Mouse (Mus musculus) R1 (cell line): ENCODE results near the gene 1700008O03Rik.

Source experiments
- DNase-seq: peaks from one replicate; pipeline ENCODE4 v3.0.0-alpha.2; 2018; ENCODE audit warnings: low read depth, low spot score

1700008O03Rik gene

DNA sequence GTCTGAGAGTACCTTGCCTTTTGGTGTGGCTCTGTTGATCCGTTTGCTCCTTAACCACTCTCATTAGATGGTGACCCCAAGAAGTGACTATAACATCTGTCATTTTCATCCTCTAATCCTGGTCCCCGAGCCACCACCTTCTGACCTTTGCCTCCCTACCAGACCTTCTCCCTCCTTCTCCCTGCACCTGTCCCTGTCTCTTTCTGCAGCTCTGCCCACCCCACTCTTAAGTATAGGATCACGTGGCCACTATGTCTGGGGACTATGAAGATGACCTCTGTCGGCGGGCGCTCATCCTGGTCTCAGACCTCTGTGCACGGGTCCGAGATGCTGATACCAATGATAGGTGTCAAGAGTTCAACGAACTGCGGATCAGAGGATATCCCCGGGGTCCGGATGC lies at the start of gene 1700008O03Rik:
TSS of gene 1700008O03Rik (minus strand) at position 101 of the 400 bp plus-strand sequence.
- no peak for DNase-seq

DNA sequence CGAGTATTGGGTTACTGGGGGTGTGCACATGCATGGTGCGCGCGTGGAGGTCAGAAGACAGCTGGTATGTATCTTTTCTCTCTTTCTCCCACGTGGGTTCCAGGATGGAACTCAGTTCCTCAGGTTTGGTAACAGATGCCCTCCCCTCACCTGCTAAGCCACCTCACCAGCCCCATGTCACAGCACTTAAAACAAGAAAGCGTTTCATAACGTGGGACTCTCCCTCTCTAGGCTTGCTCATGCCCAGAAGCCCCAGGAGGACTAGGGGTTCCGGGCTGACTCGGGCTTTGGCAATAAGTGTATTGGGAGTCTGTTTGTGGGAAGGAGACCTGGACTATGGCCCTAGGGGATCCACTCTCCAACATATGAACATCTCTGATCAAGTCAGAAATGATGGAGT lies 48.5 kb upstream of the 1700008O03Rik start:
- no peak for DNase-seq

DNA sequence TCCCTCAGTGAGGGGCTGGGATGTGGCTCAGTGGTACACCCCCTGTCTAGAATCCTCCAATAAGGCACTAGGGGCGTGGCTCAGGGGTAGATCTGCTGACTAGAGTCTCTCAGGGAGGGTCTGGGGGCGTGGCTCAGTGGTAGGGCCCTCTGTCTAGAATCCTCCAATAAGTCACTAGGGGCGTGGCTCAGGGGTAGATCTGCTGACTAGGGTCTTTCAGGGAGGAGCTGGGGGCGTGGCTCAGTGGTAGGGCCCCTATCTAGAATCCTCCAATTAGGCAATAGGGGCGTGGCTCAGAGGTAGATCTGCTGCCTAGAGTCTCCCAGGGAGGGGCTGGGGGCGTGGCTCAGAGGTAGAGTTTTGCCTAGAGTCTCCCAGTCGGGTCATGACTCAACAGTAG lies 47.8 kb upstream of the 1700008O03Rik start:
- peak; percentile 100 for DNase-seq

DNA sequence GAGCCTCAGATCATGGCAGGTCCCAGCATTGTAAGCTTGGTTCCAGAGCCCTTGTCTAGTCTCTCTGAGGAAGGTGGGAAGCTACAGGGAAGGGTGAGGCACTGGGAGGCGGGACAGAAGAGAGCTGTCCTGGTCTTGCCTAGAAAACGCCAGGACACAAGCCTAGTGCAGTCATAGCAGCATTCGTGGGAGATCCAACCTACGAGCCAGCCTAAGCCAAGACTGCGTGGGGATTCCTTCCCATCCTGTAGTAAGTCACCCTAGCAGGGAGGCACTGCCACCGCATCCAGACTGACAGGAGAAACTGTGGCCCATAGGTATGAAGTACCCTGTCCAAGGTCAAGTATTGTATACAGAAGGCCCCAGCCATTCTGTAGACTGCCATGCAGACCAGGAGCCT lies 46.9 kb upstream of the 1700008O03Rik start:
- DNase-seq: no peak

DNA sequence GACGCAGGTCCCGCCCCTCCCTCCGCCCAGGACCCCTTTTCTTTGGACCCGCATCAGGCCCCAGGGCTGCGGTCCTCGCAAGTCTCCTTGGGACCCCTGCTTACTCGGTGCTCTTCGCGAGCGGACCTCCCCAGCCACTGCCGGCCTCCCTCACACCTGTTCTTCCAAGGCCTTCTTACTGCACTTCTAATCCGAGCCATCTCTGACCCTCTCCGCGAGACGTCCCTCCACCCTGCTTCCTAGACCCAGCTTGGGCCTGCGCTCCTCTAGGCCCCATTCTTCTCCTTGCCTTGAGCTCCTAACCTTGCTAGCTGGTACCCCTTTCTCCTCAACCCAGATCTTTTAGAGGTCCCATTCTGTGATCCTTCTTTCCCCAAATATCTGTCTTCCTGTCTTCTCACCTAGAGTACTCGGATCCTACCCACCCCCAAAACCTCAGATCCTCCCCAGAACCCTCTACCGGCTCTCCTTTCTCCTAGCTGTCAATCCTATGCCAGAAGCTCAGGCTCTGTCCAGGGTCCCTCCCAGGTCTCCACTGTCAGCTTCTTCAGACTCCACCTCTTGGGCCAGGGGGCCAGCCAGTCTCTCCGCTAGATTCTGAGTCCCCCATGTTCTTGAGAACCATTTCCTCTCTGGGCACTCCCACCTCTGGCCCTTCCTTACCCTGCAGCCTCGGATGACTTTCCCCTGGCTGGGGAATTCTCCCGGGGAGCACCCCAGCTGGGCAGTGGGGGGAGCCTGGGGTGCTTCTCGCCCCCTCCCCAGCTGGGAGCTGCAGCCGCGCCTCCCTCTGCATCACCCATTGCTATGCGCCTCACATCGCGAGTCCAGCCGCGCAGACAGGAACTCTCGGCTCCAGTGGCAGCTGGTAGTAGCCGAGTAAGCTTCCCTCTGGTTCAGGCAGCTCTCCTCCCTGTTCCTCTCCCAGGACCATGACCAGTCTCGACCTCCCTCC lies 44.2 kb upstream of the 1700008O03Rik start:
- DNase-seq: peak; percentile 39

DNA sequence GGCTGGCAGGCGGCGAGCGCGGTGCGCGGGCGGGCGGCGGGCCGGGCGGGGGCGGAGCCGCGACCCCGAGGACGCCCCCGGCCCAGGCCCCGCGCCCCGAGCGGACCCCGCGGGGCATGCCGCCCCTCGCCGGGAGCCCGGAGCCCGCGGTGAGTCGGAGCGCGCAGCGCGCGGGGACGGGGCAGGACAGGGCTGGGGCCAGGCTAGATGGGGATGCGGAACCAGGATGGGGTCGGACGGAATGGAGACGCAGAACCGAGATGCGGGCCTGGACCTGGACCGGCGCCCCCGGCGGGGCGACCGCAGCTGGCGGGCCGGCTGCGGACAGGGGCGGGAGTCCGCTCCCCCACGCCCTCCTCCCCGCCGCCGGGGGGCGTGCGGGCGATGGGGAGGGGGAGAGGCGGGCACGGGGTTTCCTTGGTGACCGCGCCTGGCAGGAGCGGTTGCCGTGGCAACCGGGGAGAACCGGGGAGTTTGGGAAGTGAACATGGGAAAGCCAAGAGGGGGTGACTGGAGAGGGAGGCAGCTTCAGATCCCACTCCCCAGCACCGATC lies 43.4 kb upstream of the 1700008O03Rik start, which contains the start of gene Lrrc4b:
TSS of gene Lrrc4b (plus strand) at position 51 of the 554 bp plus-strand sequence.
- DNase-seq: peak; percentile 78

DNA sequence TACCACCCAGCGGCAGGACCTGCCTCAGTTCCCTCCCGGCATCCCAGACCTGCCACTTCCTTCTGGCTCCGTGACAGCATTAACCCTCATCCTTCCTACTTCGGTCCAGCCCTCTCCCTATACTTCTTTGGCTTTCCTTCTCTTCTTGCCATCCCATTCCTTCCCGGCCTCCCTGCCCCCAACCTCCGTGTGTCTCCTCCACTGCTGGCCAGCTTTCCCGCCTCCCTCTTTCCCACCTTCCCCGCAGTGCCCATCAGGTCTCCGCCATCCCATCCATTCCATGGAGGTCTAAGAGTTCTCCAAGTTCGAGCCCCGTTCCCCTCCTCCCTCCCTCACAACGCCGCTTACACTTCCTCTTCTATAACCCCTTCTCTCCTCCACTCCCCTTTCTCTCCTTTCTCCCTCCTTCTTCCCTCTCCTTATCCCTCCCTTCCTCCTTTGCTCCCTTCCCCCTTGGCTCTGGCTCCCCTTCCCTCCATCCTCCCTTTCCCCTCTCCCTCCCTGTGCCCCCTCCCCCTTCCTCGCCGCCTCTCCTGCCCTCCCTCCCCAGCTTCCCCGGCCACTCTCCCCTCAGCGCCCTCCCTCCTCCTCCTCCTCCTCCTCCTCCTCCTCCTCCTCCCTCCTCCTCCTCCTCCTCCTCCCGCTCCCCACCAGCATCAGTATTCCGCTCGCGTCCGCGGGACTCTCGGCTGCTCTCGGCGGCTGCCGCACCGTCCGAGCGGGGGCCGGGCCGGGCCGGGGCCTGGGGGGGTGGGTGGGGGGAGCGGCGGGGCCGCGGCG lies 42.7 kb upstream of the 1700008O03Rik start:
- peak; percentile 39 for DNase-seq

DNA sequence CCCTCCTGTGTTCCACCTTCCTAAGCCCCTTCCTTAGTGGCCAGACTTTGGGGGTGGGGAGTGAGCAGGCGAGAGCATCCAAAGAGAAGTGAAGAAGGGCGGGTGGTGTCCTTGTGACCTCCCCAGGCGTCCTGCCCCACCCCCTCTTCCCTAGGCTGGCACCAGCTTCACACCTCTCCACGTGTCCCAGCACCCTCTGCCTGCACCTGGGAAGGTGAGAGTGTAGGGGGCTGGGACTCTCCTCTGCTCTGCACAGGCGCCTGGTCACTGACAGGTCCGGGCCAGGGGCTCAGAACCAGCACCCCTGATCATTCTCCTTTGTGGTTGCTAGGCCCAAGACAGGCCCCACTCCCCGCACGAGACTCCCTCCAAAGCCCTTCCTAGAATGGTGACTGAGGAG lies 42.0 kb upstream of the 1700008O03Rik start:
- DNase-seq: no peak

DNA sequence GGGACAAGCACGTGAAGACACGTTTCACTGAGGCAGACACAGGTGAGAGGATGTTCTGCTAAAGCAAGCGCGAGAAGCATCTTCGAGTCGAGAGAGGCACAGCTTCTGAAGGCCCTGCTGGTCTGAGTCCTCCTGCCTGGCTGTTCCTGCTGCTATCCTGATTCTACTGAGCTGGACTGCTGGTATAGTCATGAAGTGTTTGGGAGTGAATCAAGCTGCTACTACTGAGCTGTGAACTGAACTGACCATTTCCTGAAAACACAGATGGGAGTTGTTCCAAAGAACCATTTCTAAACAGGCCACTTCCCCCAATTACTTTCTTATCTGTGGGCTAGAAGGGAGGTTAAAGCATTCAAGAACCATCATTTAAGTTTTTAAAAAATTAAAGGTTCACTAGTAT lies 27.7 kb upstream of the 1700008O03Rik start:
- no peak for DNase-seq

DNA sequence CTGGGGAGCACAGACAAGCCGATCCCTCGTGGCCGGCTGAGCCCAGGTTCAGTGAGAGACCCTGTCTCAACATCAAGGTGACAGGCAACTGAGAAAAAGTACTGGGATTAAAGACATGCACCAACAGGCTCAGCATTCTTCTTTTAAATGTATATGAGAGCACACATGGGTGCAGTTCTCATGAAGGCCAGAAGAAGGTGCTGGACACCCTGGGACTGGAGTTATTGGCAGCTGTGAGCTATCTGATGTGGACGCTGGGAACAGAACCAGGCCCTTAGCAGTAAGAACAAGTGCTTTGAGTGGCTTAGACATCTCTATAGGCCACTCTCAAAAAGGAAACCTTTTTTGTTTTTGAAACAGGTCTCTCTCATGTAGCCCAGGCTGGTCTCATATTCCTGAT lies 25.5 kb upstream of the 1700008O03Rik start:
- peak; percentile 63 for DNase-seq

DNA sequence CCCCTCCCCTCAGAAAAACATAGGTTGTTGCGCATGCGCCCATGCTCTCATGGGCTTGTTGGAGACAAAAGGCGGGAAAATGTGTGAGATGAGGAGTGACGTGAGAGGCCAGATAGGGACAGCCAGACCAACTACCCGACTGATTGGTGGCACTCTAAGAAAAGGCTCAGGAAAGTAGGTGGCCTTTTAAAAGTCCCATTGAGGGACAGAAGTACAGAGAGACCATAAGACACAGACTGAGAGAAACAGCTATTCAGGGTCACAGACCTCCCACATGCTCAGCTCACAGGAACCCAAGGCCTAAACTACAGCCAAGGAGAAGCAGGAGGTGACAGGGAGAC lies 20.4 kb upstream of the 1700008O03Rik start:
- DNase-seq: no peak

DNA sequence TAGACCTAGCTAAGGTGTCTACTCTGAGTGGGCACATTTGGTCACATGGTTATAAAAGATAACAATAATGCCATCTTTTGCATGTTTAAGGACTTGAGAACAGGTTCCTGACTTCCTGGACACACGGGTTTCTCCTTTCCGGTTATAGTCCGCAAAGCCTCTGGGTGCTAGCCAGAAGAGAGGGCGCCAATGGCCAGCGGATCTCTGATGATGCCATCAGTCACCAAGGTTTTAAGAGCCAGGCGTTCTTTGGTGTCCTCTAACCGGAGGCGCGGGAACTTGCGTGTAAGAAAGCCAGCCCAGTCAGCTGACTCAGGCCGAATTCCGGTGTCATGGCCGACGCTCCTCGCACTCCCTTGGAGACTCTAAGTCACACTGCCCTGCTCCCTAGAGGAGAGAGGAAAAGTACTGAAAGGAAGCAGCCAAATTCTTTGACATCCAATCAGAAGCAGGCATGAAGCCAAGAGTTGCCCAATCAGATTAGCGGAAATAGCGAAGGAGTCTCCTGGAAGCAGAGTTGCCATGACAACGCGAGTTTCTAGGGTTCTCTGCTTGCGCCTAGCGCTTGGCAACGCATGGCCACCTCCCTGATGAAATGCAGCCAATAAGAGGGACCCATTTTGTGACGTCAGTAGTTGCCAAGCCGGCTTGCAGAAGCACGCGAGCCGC lies 19.9 kb upstream of the 1700008O03Rik start:
- DNase-seq: peak; percentile 100

DNA sequence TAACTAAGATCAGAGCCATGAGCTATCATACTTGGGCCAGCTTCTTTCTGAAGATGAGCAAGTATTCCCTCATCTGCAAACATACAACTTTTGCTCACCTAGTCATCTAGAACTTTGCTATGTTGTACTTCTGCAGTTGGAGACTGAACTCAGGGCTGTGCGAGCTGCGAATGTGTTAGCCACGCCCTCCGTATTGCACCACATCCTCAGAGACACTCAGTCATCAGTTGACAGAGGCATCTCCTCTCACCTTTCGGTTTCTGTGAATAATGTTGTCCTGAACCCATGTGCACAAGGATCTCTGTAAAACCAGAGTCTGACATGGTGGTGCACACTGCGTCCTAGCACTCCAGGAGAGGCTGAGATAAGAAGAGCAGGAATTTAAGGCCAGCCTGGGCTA lies 16.1 kb upstream of the 1700008O03Rik start:
- DNase-seq: no peak

DNA sequence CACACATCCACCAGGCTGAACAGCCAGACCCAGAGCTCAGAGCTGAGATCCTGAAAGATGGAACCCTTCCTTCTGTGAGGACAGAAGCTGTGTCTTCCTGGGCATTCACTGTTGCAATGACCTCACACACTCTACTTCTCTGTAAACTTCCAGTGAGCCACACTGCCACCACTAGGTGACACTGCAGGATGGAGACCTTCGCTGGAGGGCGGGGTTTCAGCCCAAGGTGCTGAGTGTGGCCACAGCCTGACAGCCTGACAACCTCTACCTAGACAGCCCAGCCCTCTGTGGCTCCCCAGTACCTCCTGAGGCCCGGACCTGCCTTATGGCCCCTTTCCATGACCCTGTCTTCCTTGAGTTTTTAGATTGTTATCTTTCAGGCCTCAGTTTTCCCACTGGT lies 12.9 kb upstream of the 1700008O03Rik start:
- peak; percentile 92 for DNase-seq

DNA sequence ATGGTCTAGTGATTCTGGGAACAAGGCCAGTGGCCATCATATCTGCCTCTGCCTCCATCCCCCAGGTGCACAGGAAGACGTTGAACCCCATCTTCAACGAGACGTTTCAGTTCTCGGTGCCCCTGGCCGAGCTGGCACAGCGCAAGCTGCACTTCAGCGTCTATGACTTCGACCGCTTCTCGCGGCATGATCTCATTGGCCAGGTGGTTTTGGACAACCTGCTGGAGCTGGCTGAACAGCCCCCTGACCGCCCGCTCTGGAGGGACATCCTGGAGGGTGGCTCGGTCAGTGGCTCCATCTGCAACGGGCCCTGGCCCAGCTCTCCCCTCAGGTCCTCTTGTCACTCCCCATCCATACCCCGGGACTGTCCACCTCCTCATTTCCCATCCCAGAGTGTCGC lies 7.7 kb upstream of the 1700008O03Rik start:
- DNase-seq: no peak

DNA sequence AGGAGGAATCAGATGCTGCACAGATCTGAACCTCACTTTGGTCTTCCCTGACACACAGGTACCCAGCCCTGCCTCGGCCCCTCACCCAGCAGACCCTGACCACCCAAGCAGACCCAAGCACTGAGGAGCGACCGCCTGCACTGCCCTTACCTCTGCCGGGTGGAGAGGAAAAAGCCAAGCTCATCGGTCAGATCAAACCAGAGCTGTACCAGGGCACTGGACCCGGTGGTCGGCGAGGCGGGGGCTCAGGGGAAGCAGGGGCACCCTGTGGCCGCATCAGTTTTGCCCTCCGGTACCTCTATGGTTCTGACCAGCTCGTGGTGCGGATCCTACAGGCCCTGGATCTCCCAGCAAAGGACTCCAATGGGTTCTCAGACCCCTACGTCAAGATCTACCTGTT lies 6.7 kb upstream of the 1700008O03Rik start:
- no peak for DNase-seq

DNA sequence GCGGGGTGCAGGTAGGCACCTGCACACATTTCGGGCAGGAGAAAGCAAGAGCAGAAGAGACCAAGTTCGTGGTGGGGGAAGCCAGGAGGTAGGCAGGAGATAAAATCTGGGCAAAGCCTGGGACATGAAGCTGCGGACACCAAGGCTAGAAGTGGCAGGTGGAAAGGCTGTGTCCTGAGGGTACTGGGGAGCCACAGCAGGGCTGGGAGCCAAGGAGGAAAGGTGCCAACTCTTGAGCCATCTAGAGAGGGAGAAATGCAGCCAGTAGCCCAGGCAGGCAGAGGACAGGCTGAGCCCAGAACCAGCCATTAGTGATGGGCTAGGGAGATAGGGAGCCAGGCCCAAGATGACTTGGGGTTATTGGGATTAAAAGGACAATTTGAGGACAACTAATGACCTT lies 6.2 kb upstream of the 1700008O03Rik start:
- DNase-seq: no peak

DNA sequence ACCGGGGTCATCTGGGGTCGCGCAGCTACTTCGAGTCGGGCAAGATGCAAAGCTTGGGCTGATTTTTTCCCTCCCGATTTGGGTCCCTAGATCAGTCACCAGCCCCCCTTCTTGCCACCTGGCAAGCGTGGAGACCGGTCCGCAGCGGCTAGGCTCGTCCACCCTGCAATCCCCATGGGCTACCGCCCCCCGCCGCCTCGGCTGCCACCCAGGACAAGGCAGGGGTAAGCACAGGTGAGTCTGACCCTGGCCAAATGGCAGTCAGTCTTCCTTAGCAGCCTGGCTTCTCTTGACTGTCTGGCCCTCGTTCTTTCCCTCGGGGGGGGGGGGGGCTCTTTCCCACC lies 932 bp downstream of the 1700008O03Rik start:
- no peak for DNase-seq

DNA sequence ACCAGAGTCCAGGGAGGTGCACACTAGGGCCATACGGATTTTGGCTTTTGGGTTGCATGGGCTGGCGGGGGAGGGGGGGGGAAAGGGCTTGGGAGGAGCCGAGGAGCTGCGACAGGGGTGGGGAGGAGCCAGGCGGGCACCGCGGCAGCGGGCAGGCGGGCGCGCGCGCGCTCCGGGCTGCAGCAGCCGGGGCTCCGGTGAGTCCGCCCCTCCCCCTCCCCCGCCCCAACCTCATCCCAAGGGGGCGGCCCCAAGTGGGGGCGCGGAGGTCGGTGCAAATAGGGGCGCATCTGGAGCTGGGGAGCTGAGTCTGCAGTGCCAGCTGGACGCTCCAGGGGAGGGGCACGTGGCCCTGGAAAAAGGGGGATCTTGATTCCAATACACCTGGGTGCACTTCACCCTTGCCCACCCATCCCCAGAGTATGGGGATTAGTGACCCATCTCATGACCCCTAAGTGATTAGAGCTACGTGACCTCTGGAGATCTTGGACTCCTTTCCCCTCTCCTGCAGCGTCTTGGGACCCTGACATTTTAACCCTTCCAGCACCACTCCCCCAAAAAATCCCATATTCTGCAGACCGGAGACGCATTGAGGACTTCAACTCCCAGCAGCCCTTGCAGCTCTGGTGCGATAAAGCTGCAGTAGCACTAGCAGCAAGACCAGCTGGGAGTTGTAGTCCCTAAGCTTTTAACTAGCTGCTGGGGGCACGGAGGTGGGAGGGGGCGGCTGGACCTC lies 1.5 kb downstream of the 1700008O03Rik start, which contains the start of gene Syt3:
TSS of gene Syt3 (plus strand) at position 123 of the 736 bp plus-strand sequence.
- peak; percentile 84 for DNase-seq

DNA sequence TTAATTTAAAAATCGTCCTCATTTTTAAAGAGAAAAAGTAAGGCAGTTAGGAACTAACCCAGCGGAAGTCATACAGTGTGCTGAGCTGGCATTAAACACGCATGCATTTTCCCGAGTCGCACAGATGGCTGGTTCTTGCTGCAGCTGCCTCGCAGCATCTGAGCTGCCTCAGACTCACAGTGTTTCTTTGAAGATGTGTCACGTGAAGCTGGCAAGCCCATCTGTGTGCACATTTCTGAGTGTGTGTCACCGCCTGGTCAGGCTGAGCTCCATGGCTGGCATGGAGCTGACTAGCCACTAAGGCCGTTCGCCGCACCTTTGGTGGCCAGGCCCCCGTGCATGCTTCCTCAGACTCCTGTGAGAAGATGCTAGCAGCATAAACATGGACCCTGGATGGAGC lies 3.1 kb downstream of the 1700008O03Rik start:
- no peak for DNase-seq

DNA sequence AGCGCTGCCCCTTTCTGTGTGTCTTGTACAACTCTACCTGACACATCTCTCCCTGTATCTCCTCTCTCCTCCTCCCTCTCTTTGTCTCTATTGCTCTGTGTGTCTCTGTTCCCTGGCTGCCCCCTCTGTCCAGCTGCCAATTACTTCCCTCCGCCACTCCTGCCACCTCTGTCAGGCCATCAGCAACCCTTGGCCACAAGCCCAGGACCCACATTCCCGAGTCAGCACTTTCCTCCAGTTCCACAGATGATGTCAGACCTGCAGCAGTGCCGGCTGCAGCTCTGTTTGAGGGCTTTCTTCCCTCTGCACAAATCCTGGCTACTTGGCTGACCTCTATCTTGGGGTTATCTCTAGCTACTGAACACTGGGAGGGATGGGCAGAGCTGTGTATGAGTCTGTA lies 7.3 kb downstream of the 1700008O03Rik start:
- DNase-seq: no peak
